In the genomic region with DNA sequence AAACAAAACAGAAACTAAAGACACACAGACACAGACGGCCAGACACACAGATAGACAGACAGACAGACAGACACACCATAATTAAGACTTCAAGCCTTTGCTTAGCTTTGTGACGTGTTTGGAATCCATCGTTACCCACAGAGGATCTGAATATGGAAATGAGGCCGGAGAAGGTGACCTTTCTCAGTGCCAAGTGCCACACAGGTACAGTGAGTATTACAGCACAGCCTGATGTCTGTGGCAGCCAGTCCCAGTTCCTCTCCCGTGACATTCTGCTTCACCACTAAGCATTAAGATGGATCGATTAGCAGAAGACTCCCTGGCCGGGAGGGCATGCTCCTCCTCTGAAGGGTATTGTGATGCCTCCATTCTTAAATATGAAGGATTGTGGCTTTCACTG, we compare ENCODE assay signal across 16 mouse cellular contexts.
"Had no signal": no experiment of that assay in that cellular context is flagged by ENCODE, and none has a peak within 500 bp of the region (broad histone marks: within the 10 kb centered on the region; RNA-seq: fewer than 3 reads in every experiment).

No protein-coding gene starts in this region.

- H3K4me2 ChIP-seq: neural tube, embryonic 13.5 days; neural tube, embryonic 15.5 days; stomach, embryonic 15.5 days had no signal

- H3K4me3 ChIP-seq: neural tube, embryonic 13.5 days; neural tube, embryonic 15.5 days; stomach, embryonic 15.5 days had no signal

- H3K27me3 ChIP-seq: neural tube, embryonic 13.5 days; neural tube, embryonic 15.5 days; stomach, embryonic 15.5 days had no signal

- H3K9ac ChIP-seq: neural tube, embryonic 13.5 days; neural tube, embryonic 15.5 days; stomach, embryonic 15.5 days had no signal

- DNase-seq: retina, postnatal 1 day; right cerebral cortex, adult 18-20 months; right cerebral cortex, postnatal 14 days; right cerebral cortex, postnatal 25 days; right cerebral cortex, postnatal 4 days; spleen, adult 18-20 months; thymus, adult 18-20 months; thymus, adult 2 months; thymus, postnatal 14 days; thymus, postnatal 25 days; thymus, postnatal 36 days; thymus, postnatal 4 days had no signal

- H3K9me3 ChIP-seq: neural tube, embryonic 13.5 days; neural tube, embryonic 15.5 days; stomach, embryonic 15.5 days had no signal

- H3K4me1 ChIP-seq: neural tube, embryonic 13.5 days; stomach, embryonic 15.5 days had no signal

- H3K36me3 ChIP-seq: neural tube, embryonic 13.5 days; neural tube, embryonic 15.5 days; stomach, embryonic 15.5 days had no signal

- H3K27ac ChIP-seq: neural tube, embryonic 13.5 days; neural tube, embryonic 15.5 days; stomach, embryonic 15.5 days; stomach, postnatal 0 days had no signal
